Mouse (Mus musculus): ENCODE measurements around the gene Rbl1. TPM values are rescaled to one million over a fixed set of nuclear protein-coding genes. Genes with fewer than 3 reads are reported as not detected.

Rbl1 gene
- polyA plus RNA-seq, 1 experiment from 2014 or later = 12.0 TPM

DNA sequence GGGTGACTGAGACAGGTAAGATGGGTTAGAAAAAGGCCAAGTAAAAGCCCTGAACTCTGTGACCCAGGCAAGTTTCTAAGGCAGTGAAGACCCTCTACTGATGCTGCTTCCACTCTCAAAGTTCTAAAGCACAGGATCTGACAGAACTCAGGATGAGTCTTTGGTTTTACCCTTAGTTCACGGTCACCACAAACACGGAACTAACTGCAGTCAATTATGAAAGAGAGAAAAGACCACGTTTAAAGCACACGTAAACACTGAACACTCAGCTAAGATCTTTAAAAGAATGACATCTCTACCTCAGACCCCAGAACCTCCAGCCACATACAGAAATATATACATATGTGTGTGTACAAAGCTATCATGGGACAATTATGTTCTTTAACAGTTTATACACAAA is 75.2 kb downstream of the Rbl1 start:
- Histone ChIP-seq H3K27me3 (no peaks in the 10 kb centered on the region), H3K4me2 (replicated peaks) (no peak overlapping the region), H3K4me3 (no peak overlapping the region), H3K9ac (replicated peaks) (no peak overlapping the region), H3K27ac (replicated peaks) (no peak overlapping the region), H3K9me3 (no peaks in the 10 kb centered on the region), H3K36me3 (no peaks in the 10 kb centered on the region), H3K4me1 (peaks cover 1% of the 10 kb centered on the region)
- 94% methylated on average over 4 of the region's 4 CpGs for WGBS
- ATAC-seq (replicated peaks) = no peak

DNA sequence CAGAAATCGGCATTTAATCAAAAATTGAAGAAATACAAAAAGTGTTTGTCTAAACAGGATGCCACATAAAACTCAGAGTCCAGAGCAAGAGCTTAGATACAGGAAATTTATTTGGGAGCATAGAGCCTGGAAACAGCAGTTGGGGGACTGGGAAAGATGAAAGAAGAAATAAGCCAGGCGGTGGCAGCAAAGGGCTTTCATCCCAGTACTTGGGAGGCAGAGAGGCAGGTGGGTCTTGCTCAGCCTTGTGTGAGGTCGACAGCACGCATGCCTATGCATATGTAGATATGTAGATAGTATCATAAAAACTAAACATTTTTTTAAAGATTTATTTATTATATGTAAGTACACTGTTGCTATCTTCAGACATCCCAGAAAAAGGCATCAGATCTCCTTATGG is 76.3 kb downstream of the Rbl1 start:
- no peak overlapping the region for H3K27ac ChIP-seq (replicated peaks)
- H3K9ac ChIP-seq (replicated peaks) = no peak overlapping the region
- WGBS = 71% methylated on average over 4 of the region's 4 CpGs
- ATAC-seq (replicated peaks) = no peak
- H3K27me3 ChIP-seq = no peaks in the 10 kb centered on the region
- no peak overlapping the region for H3K4me2 ChIP-seq (replicated peaks)
- no peaks in the 10 kb centered on the region for H3K9me3 ChIP-seq
- H3K4me3 ChIP-seq = no peak overlapping the region
- no peaks in the 10 kb centered on the region for H3K36me3 ChIP-seq
- no peaks in the 10 kb centered on the region for H3K4me1 ChIP-seq

DNA sequence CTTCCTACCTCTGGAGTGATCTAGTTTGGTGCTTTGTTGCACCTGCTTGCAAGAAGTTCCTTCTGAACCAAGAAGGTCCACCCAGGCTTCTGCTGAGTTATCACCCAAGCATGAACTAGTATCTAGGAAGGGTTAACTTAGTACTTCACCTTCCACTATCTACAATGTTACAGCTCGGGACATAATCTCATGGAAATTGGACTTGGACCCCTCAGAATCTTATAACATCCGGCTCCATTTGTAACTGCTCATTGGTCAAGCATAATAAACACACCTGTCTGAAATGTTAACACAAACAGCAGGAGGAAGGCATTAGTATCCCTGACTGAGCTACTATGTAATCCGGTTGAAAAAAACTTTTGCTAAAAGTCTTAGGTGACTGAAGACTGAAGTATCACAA is 77.0 kb downstream of the Rbl1 start:
- Histone ChIP-seq H3K36me3 (no peaks in the 10 kb centered on the region), H3K27ac (replicated peaks) (no peak overlapping the region), H3K4me1 (no peaks in the 10 kb centered on the region), H3K9ac (replicated peaks) (no peak overlapping the region), H3K27me3 (no peaks in the 10 kb centered on the region), H3K4me3 (no peak overlapping the region), H3K4me2 (replicated peaks) (no peak overlapping the region), H3K9me3 (no peaks in the 10 kb centered on the region)
- 86% methylated on average over 3 of the region's 3 CpGs for WGBS
- no peak for ATAC-seq (replicated peaks)

DNA sequence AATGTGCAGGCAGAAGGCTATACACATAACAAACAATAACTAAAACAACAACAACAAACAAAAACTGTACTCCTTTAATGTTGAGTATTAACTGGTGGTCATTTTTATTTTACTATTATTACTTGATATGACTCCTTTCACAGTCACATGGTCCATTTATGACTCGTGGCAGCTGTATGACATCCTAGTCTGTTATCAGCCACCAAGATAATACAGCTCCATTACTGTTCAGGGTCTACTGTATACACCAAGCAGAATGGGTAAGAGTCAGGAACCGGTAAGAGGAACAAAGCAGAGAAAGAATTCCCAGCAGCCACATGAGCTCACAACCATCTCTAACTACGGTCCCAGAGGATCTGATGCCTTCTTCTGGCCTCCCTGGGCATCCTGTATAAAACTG is 79.1 kb downstream of the Rbl1 start:
- Histone ChIP-seq H3K9ac (replicated peaks) (no peak overlapping the region), H3K4me1 (no peaks in the 10 kb centered on the region), H3K36me3 (peaks cover 3% of the 10 kb centered on the region; the same call in 1 of the 2 replicates), H3K9me3 (no peaks in the 10 kb centered on the region), H3K27me3 (no peaks in the 10 kb centered on the region), H3K27ac (replicated peaks) (no peak overlapping the region), H3K4me3 (no peak overlapping the region), H3K4me2 (replicated peaks) (no peak overlapping the region)
- no peak for ATAC-seq (replicated peaks)
- WGBS = 91% methylated on average over 3 of the region's 3 CpGs

DNA sequence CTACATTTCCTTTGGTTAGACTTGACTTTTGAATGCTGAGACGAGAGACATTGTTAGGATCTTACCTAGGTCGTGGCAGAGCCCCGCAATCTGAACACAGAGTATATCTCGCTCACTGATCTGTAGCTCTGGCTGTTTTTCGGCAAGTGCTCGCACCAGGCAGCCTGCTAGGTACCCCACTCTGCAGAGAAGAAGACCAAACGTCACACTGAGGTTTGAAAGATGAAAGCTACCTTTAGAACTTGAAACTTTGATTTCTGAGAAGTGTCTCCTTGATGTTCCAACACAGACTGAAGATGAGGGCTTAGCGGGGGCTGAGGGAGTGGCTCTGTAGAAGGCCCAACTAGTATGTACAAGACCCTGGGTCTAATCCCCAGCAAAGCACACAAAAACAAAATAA is 82.6 kb downstream of the Rbl1 start:
- ATAC-seq (replicated peaks) = no peak
- no peak overlapping the region for H3K4me3 ChIP-seq
- no peaks in the 10 kb centered on the region for H3K9me3 ChIP-seq
- no peaks in the 10 kb centered on the region for H3K27me3 ChIP-seq
- 94% methylated on average over 8 of the region's 8 CpGs for WGBS
- H3K27ac ChIP-seq (replicated peaks) = no peak overlapping the region
- no peaks in the 10 kb centered on the region for H3K4me1 ChIP-seq
- peaks cover 3% of the 10 kb centered on the region; the same call in 1 of the 2 replicates for H3K36me3 ChIP-seq
- no peak overlapping the region for H3K9ac ChIP-seq (replicated peaks)
- no peak overlapping the region for H3K4me2 ChIP-seq (replicated peaks)

DNA sequence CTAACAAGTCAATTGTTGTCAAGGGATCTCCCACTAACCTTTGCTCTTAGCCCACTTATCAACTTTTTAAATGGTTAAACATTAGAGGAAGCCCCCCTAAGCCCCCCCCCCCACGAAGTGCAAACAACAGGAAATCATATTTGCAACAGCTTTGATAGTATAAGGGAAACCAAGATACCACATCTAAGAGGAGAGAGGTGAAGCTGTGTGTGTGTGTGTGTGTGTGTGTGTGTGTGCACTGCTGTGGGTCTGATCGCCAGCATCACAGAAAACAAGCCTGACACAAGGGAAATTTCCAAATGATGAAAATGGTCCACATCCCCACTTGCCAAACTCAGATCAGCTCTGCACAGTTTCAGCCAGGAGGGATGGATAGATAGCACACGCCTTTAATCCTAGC is 85.3 kb downstream of the Rbl1 start:
- H3K27me3 ChIP-seq = no peaks in the 10 kb centered on the region
- no peak overlapping the region for H3K9ac ChIP-seq (replicated peaks)
- H3K27ac ChIP-seq (replicated peaks) = no peak overlapping the region
- 78% methylated on average over 3 of the region's 3 CpGs for WGBS
- no peak overlapping the region for H3K4me2 ChIP-seq (replicated peaks)
- H3K36me3 ChIP-seq = peaks cover 6% of the 10 kb centered on the region; the same call in 1 of the 2 replicates
- no peaks in the 10 kb centered on the region for H3K4me1 ChIP-seq
- ATAC-seq (replicated peaks) = no peak
- no peak overlapping the region for H3K4me3 ChIP-seq
- no peaks in the 10 kb centered on the region for H3K9me3 ChIP-seq

DNA sequence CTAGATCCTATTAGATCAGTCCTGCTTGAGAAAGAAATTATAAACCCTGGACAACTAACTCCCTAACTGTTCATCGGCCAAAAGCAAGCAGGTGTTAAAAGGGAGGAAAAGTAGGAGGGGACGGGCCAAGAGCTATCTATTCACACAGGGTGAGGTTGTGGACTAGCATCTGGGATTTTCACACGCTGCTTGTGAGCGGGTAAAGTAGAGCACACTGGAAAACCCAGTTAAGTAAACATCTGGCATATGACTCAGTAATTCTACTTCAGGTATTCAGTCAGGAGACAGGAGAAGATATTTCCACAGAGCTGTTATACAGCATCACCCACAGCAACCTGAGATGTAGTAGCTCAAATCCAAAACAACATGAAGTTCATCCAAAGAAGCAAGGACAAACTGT is 85.8 kb downstream of the Rbl1 start:
- Histone ChIP-seq H3K9me3 (no peaks in the 10 kb centered on the region), H3K4me2 (replicated peaks) (no peak overlapping the region), H3K9ac (replicated peaks) (no peak overlapping the region), H3K27me3 (no peaks in the 10 kb centered on the region), H3K36me3 (peaks cover 6% of the 10 kb centered on the region; the same call in 1 of the 2 replicates), H3K4me1 (no peaks in the 10 kb centered on the region), H3K4me3 (no peak overlapping the region), H3K27ac (replicated peaks) (no peak overlapping the region)
- no peak for ATAC-seq (replicated peaks)
- WGBS = 90% methylated on average over 4 of the region's 4 CpGs

DNA sequence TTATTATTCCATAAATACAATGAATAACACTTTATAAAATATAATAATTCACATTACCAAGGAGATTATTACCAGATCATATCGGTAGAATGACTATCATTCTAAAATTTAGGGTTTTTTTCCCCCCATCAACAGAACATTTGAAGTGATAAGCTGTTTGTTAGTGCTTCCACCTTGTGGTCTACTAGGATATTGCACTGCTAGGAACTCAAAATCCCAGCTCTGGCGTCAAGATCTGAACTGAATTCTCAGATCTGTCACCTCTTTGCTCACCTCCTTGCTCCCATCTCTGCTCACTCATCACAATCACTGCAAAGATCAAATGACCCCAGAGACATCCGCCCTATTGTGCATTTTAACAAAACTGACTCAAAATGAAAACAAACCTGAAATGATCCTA is 87.4 kb downstream of the Rbl1 start:
- H3K4me1 ChIP-seq = no peaks in the 10 kb centered on the region
- H3K36me3 ChIP-seq = peaks cover 11% of the 10 kb centered on the region; the same call in 1 of the 2 replicates
- no peaks in the 10 kb centered on the region for H3K9me3 ChIP-seq
- no peaks in the 10 kb centered on the region for H3K27me3 ChIP-seq
- no peak overlapping the region for H3K9ac ChIP-seq (replicated peaks)
- ATAC-seq (replicated peaks) = no peak
- 31% methylated on average over 3 of the region's 3 CpGs for WGBS
- no peak overlapping the region for H3K4me3 ChIP-seq
- no peak overlapping the region for H3K4me2 ChIP-seq (replicated peaks)
- no peak overlapping the region for H3K27ac ChIP-seq (replicated peaks)

DNA sequence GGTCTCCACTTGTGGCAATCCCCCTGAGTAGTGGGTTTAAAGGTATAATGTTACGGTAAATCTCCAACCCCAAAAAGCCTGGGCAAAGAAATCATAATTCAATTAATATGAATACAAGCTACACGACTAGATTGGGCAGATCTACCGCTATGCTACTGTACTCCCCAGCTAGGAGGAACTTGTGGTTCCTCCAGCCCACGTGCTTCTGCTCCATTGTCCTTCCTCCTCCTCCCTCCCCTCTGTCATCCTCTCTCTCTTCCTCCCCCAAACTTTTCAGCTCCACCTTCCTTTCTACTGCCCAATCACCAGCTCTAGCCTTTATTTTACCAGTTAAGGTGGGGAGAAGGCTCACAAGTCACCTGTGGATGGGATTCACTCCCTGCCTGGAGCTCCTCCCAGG is 96.1 kb downstream of the Rbl1 start:
- no peak for ATAC-seq (replicated peaks)
- no peaks in the 10 kb centered on the region for H3K4me1 ChIP-seq
- WGBS = 89% methylated on average over 4 of the region's 4 CpGs
- H3K36me3 ChIP-seq = peaks cover 11% of the 10 kb centered on the region; the same call in 1 of the 2 replicates
- no peak overlapping the region for H3K9ac ChIP-seq (replicated peaks)
- H3K9me3 ChIP-seq = no peaks in the 10 kb centered on the region
- no peak overlapping the region for H3K4me3 ChIP-seq
- H3K4me2 ChIP-seq (replicated peaks) = no peak overlapping the region
- H3K27me3 ChIP-seq = no peaks in the 10 kb centered on the region
- no peak overlapping the region for H3K27ac ChIP-seq (replicated peaks)

DNA sequence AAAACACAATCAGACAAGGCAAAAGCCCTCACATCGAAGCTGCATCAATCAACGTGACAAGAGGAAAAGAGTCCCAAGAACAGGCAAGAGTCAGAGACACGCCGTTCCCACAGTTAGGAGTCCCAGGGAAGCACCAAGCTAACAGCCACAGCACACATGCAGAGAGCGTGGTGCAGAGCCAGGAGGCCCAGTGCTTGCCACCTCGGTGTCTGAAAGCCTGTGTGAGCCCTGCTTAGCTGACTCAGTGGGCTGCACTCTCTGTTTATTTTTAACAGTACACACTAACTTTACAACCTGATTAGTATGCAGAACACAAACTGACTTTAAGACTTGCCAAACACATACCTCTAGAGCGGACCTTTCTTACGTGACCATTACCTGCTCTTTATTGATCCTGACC is 99.9 kb downstream of the Rbl1 start:
- H3K9ac ChIP-seq (replicated peaks) = no peak overlapping the region
- H3K27me3 ChIP-seq = no peaks in the 10 kb centered on the region
- no peak overlapping the region for H3K4me3 ChIP-seq
- H3K9me3 ChIP-seq = no peaks in the 10 kb centered on the region
- H3K4me1 ChIP-seq = no peaks in the 10 kb centered on the region
- H3K27ac ChIP-seq (replicated peaks) = no peak overlapping the region
- WGBS = 91% methylated on average over 8 of the region's 8 CpGs
- ATAC-seq (replicated peaks) = no peak
- no peak overlapping the region for H3K4me2 ChIP-seq (replicated peaks)
- 0 out of 2 replicates have a peak, but pooled peaks cover 6% of the 10 kb centered on the region for H3K36me3 ChIP-seq

DNA sequence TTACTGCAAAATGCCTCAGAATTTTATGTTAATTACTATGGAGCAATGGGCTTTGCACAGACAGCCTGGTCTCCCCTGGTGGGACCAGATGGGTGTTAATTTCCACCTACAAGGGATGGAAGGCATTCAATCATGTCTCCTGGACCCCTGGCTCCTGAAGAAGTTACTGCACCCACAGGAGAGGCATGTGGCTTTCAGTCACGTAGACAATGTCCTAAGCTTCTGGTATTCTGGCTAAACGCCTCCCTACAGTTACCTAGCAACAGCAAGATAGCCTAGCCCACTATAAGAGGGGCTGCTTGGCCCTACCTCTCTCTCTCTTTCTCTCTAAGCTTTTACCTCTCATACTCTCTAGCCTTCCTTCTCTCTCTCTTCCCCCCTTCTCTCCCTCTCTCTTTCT is 102.1 kb downstream of the Rbl1 start:
- Histone ChIP-seq H3K9ac (replicated peaks) (no peak overlapping the region), H3K4me1 (no peaks in the 10 kb centered on the region), H3K9me3 (no peaks in the 10 kb centered on the region), H3K36me3 (no peaks in the 10 kb centered on the region), H3K27ac (replicated peaks) (no peak overlapping the region), H3K4me2 (replicated peaks) (no peak overlapping the region), H3K4me3 (no peak overlapping the region), H3K27me3 (no peaks in the 10 kb centered on the region)
- no peak for ATAC-seq (replicated peaks)
- WGBS = 44% methylated on average over 2 of the region's 2 CpGs

DNA sequence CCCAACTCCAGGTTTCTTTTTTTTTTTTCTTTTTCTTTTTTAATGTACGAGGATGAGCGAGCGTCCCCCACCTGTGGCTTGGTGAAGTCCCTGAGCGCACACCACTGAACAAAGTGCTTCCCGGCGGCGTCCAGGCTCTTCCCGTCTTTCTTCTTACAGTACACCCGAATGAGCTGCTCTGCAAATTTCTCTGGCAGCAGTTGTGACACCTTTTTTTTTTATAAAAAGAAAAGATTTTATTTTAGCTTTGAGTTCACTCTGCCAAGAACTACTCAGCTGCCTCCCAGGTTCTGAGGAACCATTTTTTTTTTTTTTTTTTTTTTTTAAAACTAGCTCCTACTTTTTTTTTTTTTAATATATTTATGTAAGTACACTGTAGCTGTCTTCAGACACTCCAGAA is 102.7 kb downstream of the Rbl1 start:
- H3K4me2 ChIP-seq (replicated peaks) = no peak overlapping the region
- H3K9ac ChIP-seq (replicated peaks) = no peak overlapping the region
- WGBS = 97% methylated on average over 9 of the region's 9 CpGs
- no peaks in the 10 kb centered on the region for H3K9me3 ChIP-seq
- no peaks in the 10 kb centered on the region for H3K27me3 ChIP-seq
- no peak overlapping the region for H3K27ac ChIP-seq (replicated peaks)
- ATAC-seq (replicated peaks) = no peak
- H3K4me3 ChIP-seq = no peak overlapping the region
- H3K4me1 ChIP-seq = no peaks in the 10 kb centered on the region
- H3K36me3 ChIP-seq = no peaks in the 10 kb centered on the region

DNA sequence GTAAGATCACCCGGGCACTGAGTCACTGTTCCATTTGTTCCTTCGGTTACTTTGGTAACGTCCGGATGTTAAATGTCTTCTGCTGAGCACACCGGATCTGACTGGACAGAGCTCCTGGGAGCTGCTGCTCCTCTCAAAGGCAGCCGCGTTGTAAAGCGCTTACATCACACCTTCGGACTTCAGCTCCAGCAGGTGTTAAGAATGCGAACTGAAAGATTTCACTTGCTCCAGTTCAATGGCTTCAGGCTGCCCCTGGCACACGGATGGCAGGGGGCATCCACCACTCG is 104.1 kb downstream of the Rbl1 start:
- no peaks in the 10 kb centered on the region for H3K4me1 ChIP-seq
- H3K4me3 ChIP-seq = no peak overlapping the region
- 93% methylated on average over 12 of the region's 12 CpGs for WGBS
- H3K36me3 ChIP-seq = no peaks in the 10 kb centered on the region
- no peaks in the 10 kb centered on the region for H3K9me3 ChIP-seq
- H3K27me3 ChIP-seq = no peaks in the 10 kb centered on the region
- H3K4me2 ChIP-seq (replicated peaks) = no peak overlapping the region
- H3K27ac ChIP-seq (replicated peaks) = no peak overlapping the region
- H3K9ac ChIP-seq (replicated peaks) = no peak overlapping the region
- ATAC-seq (replicated peaks) = no peak
